Mouse (Mus musculus) midbrain, embryonic 14.5 days (tissue): ENCODE data around the gene Gm19684. TPM values are rescaled to one million over a fixed set of nuclear protein-coding genes. Genes with fewer than 3 reads are reported as not detected.
"Not testable (repeated sequence)": the region's sequence is repeated elsewhere in the genome, so short reads cannot be mapped to it uniquely, and the experiment has no call there.

Experiments
- ATAC-seq: fragments of 200-750 bp; cut with Nextera tagmentation; 2 replicates; pipeline ENCODE4 v1.8.0; 2017; ENCODE audit warnings: moderate number of reproducible peaks, moderate library complexity; ENCODE audit not compliant: low FRiP score, low TSS enrichment
- DNase-seq: peaks from one replicate; pipeline ENCODE4 v3.0.0-alpha.2; 2015
- H3K27ac ChIP-seq: fragments of 300-500 bp; sonication (generic); replicated peaks from 2 replicates; pipeline ENCODE4 v1.5.1; 2014; ENCODE audit warnings: mild to moderate bottlenecking, low read depth, low read length, moderate library complexity
- H3K27me3 ChIP-seq: fragments of 300-500 bp; sonication (generic); 2 replicates; pipeline ENCODE4 v1.6.1; 2014; ENCODE audit warnings: low read length, control low read depth, mixed read lengths; ENCODE audit not compliant: control insufficient read depth, insufficient read depth
- H3K36me3 ChIP-seq: fragments of 300-500 bp; sonication (generic); 2 replicates; pipeline ENCODE4 v1.6.1; 2014; ENCODE audit warnings: low read length, control low read depth; ENCODE audit not compliant: control insufficient read depth, insufficient read depth
- H3K4me1 ChIP-seq: fragments of 300-500 bp; sonication (generic); 2 replicates; pipeline ENCODE4 v1.6.1; 2014; ENCODE audit warnings: mild to moderate bottlenecking, antibody characterized with exemption, low read length, control low read depth; ENCODE audit not compliant: control insufficient read depth, insufficient read depth
- H3K4me2 ChIP-seq: fragments of 300-500 bp; sonication (generic); 2 replicates; pipeline ENCODE4 v1.6.1; 2014; ENCODE audit warnings: mild to moderate bottlenecking, low read length, moderate library complexity
- H3K4me3 ChIP-seq: fragments of 300-500 bp; sonication (generic); replicated peaks from 2 replicates; pipeline ENCODE4 v1.5.1; 2014; ENCODE audit warnings: low read depth, low read length
- H3K9ac ChIP-seq: fragments of 300-500 bp; sonication (generic); replicated peaks from 2 replicates; pipeline ENCODE4 v1.6.1; 2014; ENCODE audit warnings: mild to moderate bottlenecking, low read length, moderate library complexity
- H3K9me3 ChIP-seq: fragments of 300-500 bp; sonication (generic); 2 replicates; pipeline ENCODE4 v1.6.1; 2016; ENCODE audit warnings: low read length, control low read depth, mixed read lengths; ENCODE audit not compliant: control insufficient read depth
- WGBS: fragments of 180-500 bp; shearing (Covaris S2); extraction: QIAGEN DNeasy Blood & Tissue Kit; methylation state at CpG from one replicate; pipeline ENCODE4 v1.1.7; 2014; 5-methylcytosine and 5-hydroxymethylcytosine counted together
- polyA plus RNA-seq: library from polyadenylated mRNA; unstranded; fragments of >200 nt; fragmentation: Nextera tagmentation; extraction: Ambion mirVana; gene quantifications from 2 replicates; pipeline ENCODE4 v1.2.1, GENCODE M21; 2014

The Gm19684 gene
- polyA plus RNA-seq, 1 experiment from 2014 or later: not detected

- peaks cover 12% of the 10 kb centered on the region; the same call in 1 of the 2 replicates for H3K27me3 ChIP-seq
- not testable (repeated sequence) for H3K4me2 ChIP-seq, H3K9me3 ChIP-seq, H3K4me3 ChIP-seq, ATAC-seq, H3K27ac ChIP-seq, H3K9ac ChIP-seq, DNase-seq, H3K36me3 ChIP-seq, H3K4me1 ChIP-seq
- 32% methylated on average over 18 of the region's 18 CpGs for WGBS
Observed at GRCm38 (mm10) chr17:36120839-36121238, 639 bp upstream of the Gm19684 start.

- H3K4me1 ChIP-seq, H3K27ac ChIP-seq, H3K4me2 ChIP-seq, ATAC-seq, H3K9ac ChIP-seq, H3K36me3 ChIP-seq, DNase-seq, H3K27me3 ChIP-seq, H3K4me3 ChIP-seq, H3K9me3 ChIP-seq: not testable (repeated sequence)
- 84% methylated on average over 3 of the region's 3 CpGs for WGBS
Observed at GRCm38 (mm10) chr17:36124111-36124510, 2.6 kb downstream of the Gm19684 start.

- not testable (repeated sequence) for H3K4me1 ChIP-seq, DNase-seq, H3K9ac ChIP-seq, H3K9me3 ChIP-seq, ATAC-seq, H3K27ac ChIP-seq, H3K4me3 ChIP-seq, H3K36me3 ChIP-seq, H3K4me2 ChIP-seq, H3K27me3 ChIP-seq
- WGBS: 67% methylated on average over 10 of the region's 13 CpGs
Observed at GRCm38 (mm10) chr17:36128525-36128924, 7.0 kb downstream of the Gm19684 start.

- H3K4me3 ChIP-seq: not testable (repeated sequence)
- WGBS: 22% methylated on average over 25 of the region's 28 CpGs
Observed at GRCm38 (mm10) chr17:36128968-36129817, 7.7 kb downstream of the Gm19684 start, which contains the start of gene Gm7030. Gene Gm7030 (minus strand): TSS chr17:36129425.

DNA sequence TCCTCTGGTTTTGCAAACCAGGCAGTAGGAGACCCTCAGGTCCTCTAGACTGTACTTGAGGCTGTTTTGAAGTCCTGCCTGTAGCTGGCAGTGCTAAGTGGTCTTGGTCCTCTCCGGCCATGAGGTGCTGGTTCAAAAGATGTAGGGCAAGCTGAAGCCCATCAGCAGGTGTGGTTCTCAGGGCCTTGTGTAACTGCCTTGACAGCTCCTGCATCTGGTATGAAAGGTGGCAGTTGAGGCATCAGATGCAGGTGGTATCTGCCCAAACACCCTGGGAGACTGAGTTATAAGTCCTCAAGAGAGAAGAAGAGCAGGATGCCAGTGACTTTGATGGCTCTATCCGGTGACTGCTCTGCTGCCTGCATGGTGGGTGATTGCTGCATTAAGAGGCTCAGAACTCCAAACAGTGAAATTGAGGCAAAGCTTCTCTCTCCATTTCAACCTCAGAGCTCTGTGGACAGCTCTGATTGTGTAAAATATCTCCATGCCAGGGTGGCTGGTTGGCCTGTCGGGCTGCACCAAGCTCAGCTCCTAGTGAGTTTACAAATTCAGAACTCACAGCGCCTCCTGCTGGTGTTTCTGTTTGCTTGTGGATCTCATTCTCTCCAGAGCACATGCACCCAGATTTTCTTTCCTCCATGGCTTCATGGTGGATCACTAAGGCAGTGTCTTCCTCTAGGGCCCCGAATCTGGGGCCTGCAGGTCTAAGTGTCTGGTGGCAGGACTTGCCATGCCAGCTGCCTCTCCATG is 10.2 kb downstream of the Gm19684 start:
- Histone ChIP-seq H3K27ac (no peak overlapping the region), H3K4me2 (no peak overlapping the region), H3K4me3 (no peak overlapping the region), H3K36me3 (no peaks in the 10 kb centered on the region), H3K9ac (no peak overlapping the region), H3K9me3 (no peaks in the 10 kb centered on the region), H3K4me1 (no peaks in the 10 kb centered on the region), H3K27me3 (no peaks in the 10 kb centered on the region)
- DNase-seq (no peak), ATAC-seq (no peak)
- WGBS: 71% methylated on average over 5 of the region's 5 CpGs

More at GRCm38 (mm10) chr17:36128968-36129817, 7.7 kb downstream of the Gm19684 start, which contains the start of gene Gm7030:
- ATAC-seq, H3K9me3 ChIP-seq, DNase-seq, H3K4me2 ChIP-seq, H3K9ac ChIP-seq, H3K27ac ChIP-seq, H3K27me3 ChIP-seq, H3K36me3 ChIP-seq, H3K4me1 ChIP-seq: not testable (repeated sequence)

GRCm38 (mm10) chr17:36135421-36136231 is 14.1 kb downstream of the Gm19684 start:
- H3K9ac ChIP-seq, DNase-seq, H3K27ac ChIP-seq, H3K4me3 ChIP-seq, ATAC-seq, H3K27me3 ChIP-seq, H3K9me3 ChIP-seq, H3K4me2 ChIP-seq, H3K4me1 ChIP-seq, H3K36me3 ChIP-seq: not testable (repeated sequence)

DNA sequence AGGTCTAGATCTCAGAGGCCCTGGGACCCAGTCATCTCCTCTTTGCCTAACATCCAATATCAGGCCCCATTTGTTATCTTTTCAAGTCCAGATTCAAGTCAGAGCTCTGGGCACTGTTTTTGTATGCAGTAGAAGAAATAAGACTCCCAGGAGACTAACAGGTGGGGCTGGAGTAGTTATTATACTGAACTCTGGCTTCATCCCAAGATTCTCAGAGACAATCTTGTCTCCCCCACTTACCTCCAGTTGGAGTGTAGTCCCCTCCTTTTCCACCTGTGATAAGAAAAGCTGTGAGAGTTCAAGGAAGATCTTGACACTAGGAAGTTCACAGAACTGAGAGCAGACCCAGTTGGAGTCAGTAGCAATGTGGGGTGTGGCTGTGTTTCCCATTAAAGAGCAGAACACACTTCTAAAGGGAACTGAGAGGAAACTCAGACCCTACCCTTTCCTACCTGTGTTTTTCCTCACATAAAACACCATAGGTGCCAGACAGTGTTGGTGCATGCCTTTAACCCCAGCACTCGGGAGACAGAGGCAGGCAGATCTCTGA is 14.9 kb downstream of the Gm19684 start:
- WGBS: 85% methylated on average over 1 of the region's 1 CpGs
- H3K27me3 ChIP-seq, ATAC-seq, H3K9me3 ChIP-seq, H3K4me2 ChIP-seq, H3K4me1 ChIP-seq, H3K4me3 ChIP-seq, H3K36me3 ChIP-seq, H3K27ac ChIP-seq, DNase-seq, H3K9ac ChIP-seq: not testable (repeated sequence)
